In genomic region chr2:23040001-23040646, GRCm38 (mm10) we compare ENCODE assay signal across 8 mouse cellular contexts. TPM values are rescaled to one million over a fixed set of nuclear protein-coding genes. Genes with fewer than 3 reads are reported as not detected.
DNase-seq lines count a peak whose midpoint lies in the region; ATAC-seq and TF ChIP-seq lines count a peak whose summit lies in the region.

Gene Abi1 (minus strand): TSS chr2:23040241.

- peak within 1 kb of the TSS; percentile 92 for H3K27ac ChIP-seq in gastrocnemius, adult 2 months
- H3K27ac ChIP-seq in hindbrain, postnatal 0 days = peak within 1 kb of the TSS; percentile 93
- peak within 1 kb of the TSS; percentile 99 for H3K27ac ChIP-seq in left cerebral cortex, adult 2 months

- peak; percentile 95 for DNase-seq in gastrocnemius, adult 2 months
- peak; percentile 98 for DNase-seq in hindbrain, postnatal 0 days (ENCODE audit: low spot score)
- DNase-seq in left cerebral cortex, adult 2 months (ENCODE audit: extremely low spot score in 1 of 2, low spot score in 2 of 2) = peak; percentile 88 to 92
- DNase-seq in right cerebral cortex, postnatal 14 days = peak; percentile 90
- peak; percentile 97 for DNase-seq in yolk sac, embryonic 10.5 days (ENCODE audit: low spot score)

- peak; percentile 63 for TF ChIP-seq CTCF in gastrocnemius, adult 2 months (IDR thresholded peaks at IDR 0.05)
- peak; percentile 52 for TF ChIP-seq CTCF in hindbrain, postnatal 0 days (IDR thresholded peaks at IDR 0.05; ENCODE audit: low read depth)
- TF ChIP-seq CTCF in left cerebral cortex, adult 2 months (IDR thresholded peaks at IDR 0.05) = peak; percentile 64

- peak within 1 kb of the TSS; percentile 74 for H3K9ac ChIP-seq in hindbrain, postnatal 0 days (replicated peaks; ENCODE audit: low read length)

- no peaks in the 10 kb centered on the region for H3K36me3 ChIP-seq in hindbrain, postnatal 0 days (ENCODE audit: insufficient read depth, low read length)

- peak within 1 kb of the TSS; percentile 82 for H3K4me2 ChIP-seq in hindbrain, postnatal 0 days (ENCODE audit: low read depth, low read length)

- peaks cover 4% of the 10 kb centered on the region; the same call in 1 of the 2 replicates for H3K4me1 ChIP-seq in hindbrain, postnatal 0 days (ENCODE audit: insufficient read depth, low read length)

- no peaks in the 10 kb centered on the region for H3K27me3 ChIP-seq in hindbrain, postnatal 0 days (ENCODE audit: insufficient read depth, low read length)

- ATAC-seq in activated CD4-positive, CD25-positive, alpha-beta regulatory T cell, adult 4 months = peak; percentile 85
- peak; percentile 82 for ATAC-seq in common myeloid progenitor, adult 5-6 weeks (replicated peaks; ENCODE audit: low read depth, poor library complexity, severe bottlenecking)
- ATAC-seq in hindbrain, postnatal 0 days = peak; percentile 97
- peak; percentile 85 for ATAC-seq in megakaryocyte, adult 5-6 weeks (ENCODE audit: poor library complexity, severe bottlenecking)

- 4% methylated on average over 23 of the region's 24 CpGs for WGBS in hindbrain, postnatal 0 days

- H3K9me3 ChIP-seq in hindbrain, postnatal 0 days (ENCODE audit: low read length) = no peaks in the 10 kb centered on the region

- intact Hi-C loops in gastrocnemius, adult 2 months (cut with DNase I) = loop anchor here (1.0 kb wide), 1 partner anchor 28 kb away; the partner anchor contains the start of gene Acbd5
- intact Hi-C loops in left cerebral cortex, adult 2 months (cut with DNase I) = loop anchor here (1.0 to 5.0 kb wide), 4 partner anchors 28 to 117 kb away; partner anchors contain the start of genes Acbd5, Mastl and Yme1l1

- peak within 1 kb of the TSS; percentile 100 for H3K4me3 ChIP-seq in gastrocnemius, adult 2 months
- H3K4me3 ChIP-seq in hindbrain, postnatal 0 days (ENCODE audit: low read length) = peak within 1 kb of the TSS; percentile 69
- peak within 1 kb of the TSS; percentile 78 for H3K4me3 ChIP-seq in left cerebral cortex, adult 2 months

RNA-seq across cellular contexts. Expression of gene Abi1, which starts in this region (rescaled TPM):
- 100 to 1,000 TPM; 222 to 231 TPM for polyA plus RNA-seq in activated CD4-positive, CD25-positive, alpha-beta regulatory T cell, adult 4 months (2017; shearing (Covaris generic))
- 106 and 124 TPM in 2 replicates for total RNA-seq in common myeloid progenitor, adult 5-6 weeks (2017)
- 10 to 100 TPM; 17.3 to 18.9 TPM for total RNA-seq in gastrocnemius, adult 2 months (2021)
- 180 and 218 TPM in 2 replicates for total RNA-seq in hindbrain, postnatal 0 days (2014; rRNA removed)
- polyA plus RNA-seq in hindbrain, postnatal 0 days (2015; fragmentation: Nextera tagmentation; extraction: Ambion mirVana) = 60.4 and 64.9 TPM in 2 replicates
- 100 to 1,000 TPM; 136 to 139 TPM for total RNA-seq in left cerebral cortex, adult 2 months (2021)
- 144 TPM in 2 replicates for total RNA-seq in megakaryocyte, adult 5-6 weeks (2015)
- 185 and 235 TPM in 2 replicates for total RNA-seq in megakaryocyte, adult 5-6 weeks (2017)

Comparison
In these comparisons a context has a peak if more than half of its experiments do, and no peak if none do; other contexts are left out.
1. Peak in every context shown above with its lines: DNase-seq, ATAC-seq, H3K4me3 ChIP-seq and H3K27ac ChIP-seq.